In genomic region chr8:116942284-116943058, GRCm38 (mm10) we compare ENCODE assay signal across 9 mouse cellular contexts. TPM values are rescaled to one million over a fixed set of nuclear protein-coding genes. Genes with fewer than 3 reads are reported as not detected.
DNase-seq lines count a peak whose midpoint lies in the region; ATAC-seq lines count a peak whose summit lies in the region.
"Had no signal": no experiment of that assay in that cellular context is flagged by ENCODE, and none has a peak within 500 bp of the region (broad histone marks: within the 10 kb centered on the region; RNA-seq: fewer than 3 reads in every experiment).

No protein-coding gene starts in this region.

- no peak overlapping the region for H3K4me3 ChIP-seq in midbrain, embryonic 14.5 days (replicated peaks; ENCODE audit: low read depth, low read length)
- no peak overlapping the region for H3K4me3 ChIP-seq in midbrain, embryonic 11.5 days (ENCODE audit: low read depth, low read length)
- H3K4me3 ChIP-seq in stomach, embryonic 15.5 days (replicated peaks) = no peak overlapping the region

- no peaks in the 10 kb centered on the region for H3K9me3 ChIP-seq in midbrain, embryonic 14.5 days (ENCODE audit: control insufficient read depth, low read length)
- no peaks in the 10 kb centered on the region for H3K9me3 ChIP-seq in midbrain, embryonic 11.5 days (ENCODE audit: control insufficient read depth, low read length)
- no peaks in the 10 kb centered on the region for H3K9me3 ChIP-seq in stomach, embryonic 15.5 days

- H3K36me3 ChIP-seq in midbrain, embryonic 14.5 days (ENCODE audit: control insufficient read depth, insufficient read depth, low read length) = 0 out of 2 replicates have a peak, but pooled peaks cover 6% of the 10 kb centered on the region
- peaks cover under 1% of the 10 kb centered on the region; the same call in 1 of the 2 replicates for H3K36me3 ChIP-seq in midbrain, embryonic 11.5 days (ENCODE audit: control insufficient read depth, insufficient read depth, low read length)
- 0 out of 2 replicates have a peak, but pooled peaks cover 3% of the 10 kb centered on the region for H3K36me3 ChIP-seq in stomach, embryonic 15.5 days

- H3K9ac ChIP-seq in midbrain, embryonic 14.5 days (replicated peaks; ENCODE audit: low read length) = no peak overlapping the region
- H3K9ac ChIP-seq in midbrain, embryonic 11.5 days (ENCODE audit: low read length) = no peak overlapping the region
- no peak overlapping the region for H3K9ac ChIP-seq in stomach, embryonic 15.5 days

- ATAC-seq in midbrain, embryonic 14.5 days (ENCODE audit: low FRiP score, low TSS enrichment) = no peak
- no peak for ATAC-seq in midbrain, embryonic 11.5 days (ENCODE audit: low FRiP score)
- no peak for ATAC-seq in stomach, embryonic 15.5 days (ENCODE audit: insufficient read depth, low FRiP score, low read depth)

- peak; percentile 27 for DNase-seq in cerebellum, adult 9-10 months
- DNase-seq in cerebellum, adult 8-10 months = no peak
- peak; percentile 5 for DNase-seq in midbrain, embryonic 14.5 days
- no peak for DNase-seq in midbrain, embryonic 11.5 days (ENCODE audit: low spot score, missing footprints)
- DNase-seq in liver = peak; percentile 19
- no peak for DNase-seq in cerebellum, adult 11 months
- no peak for DNase-seq in adrenal gland, postnatal 25 days

- H3K27ac ChIP-seq in midbrain, embryonic 14.5 days (replicated peaks; ENCODE audit: low read depth, low read length) = no peak overlapping the region
- no peak overlapping the region for H3K27ac ChIP-seq in midbrain, embryonic 11.5 days (ENCODE audit: low read depth, low read length)
- H3K27ac ChIP-seq in stomach, embryonic 15.5 days = no peak overlapping the region

- no peaks in the 10 kb centered on the region for H3K27me3 ChIP-seq in midbrain, embryonic 14.5 days (ENCODE audit: control insufficient read depth, insufficient read depth, low read length)
- H3K27me3 ChIP-seq in midbrain, embryonic 11.5 days (ENCODE audit: control insufficient read depth, insufficient read depth, low read length) = no peaks in the 10 kb centered on the region
- H3K27me3 ChIP-seq in stomach, embryonic 15.5 days (replicated peaks) = no peaks in the 10 kb centered on the region

- H3K4me2 ChIP-seq in midbrain, embryonic 14.5 days (ENCODE audit: low read length) = peak overlapping the region; percentile 32; the same call in 1 of the 2 replicates
- no peak overlapping the region for H3K4me2 ChIP-seq in midbrain, embryonic 11.5 days
- H3K4me2 ChIP-seq in stomach, embryonic 15.5 days = peak overlapping the region; percentile 94; the same call in 1 of the 2 replicates

- peaks cover 15% of the 10 kb centered on the region for H3K4me1 ChIP-seq in midbrain, embryonic 14.5 days (ENCODE audit: control insufficient read depth, insufficient read depth, low read length)
- H3K4me1 ChIP-seq in midbrain, embryonic 11.5 days (ENCODE audit: control insufficient read depth, insufficient read depth, low read length) = peaks cover 9% of the 10 kb centered on the region; the same call in 1 of the 2 replicates
- H3K4me1 ChIP-seq in stomach, embryonic 15.5 days = peaks cover 17% of the 10 kb centered on the region

- 79% methylated on average over 12 of the region's 12 CpGs for WGBS in midbrain, embryonic 14.5 days
- 80% methylated on average over 12 of the region's 12 CpGs for WGBS in midbrain, embryonic 11.5 days
- 70% methylated on average over 12 of the region's 12 CpGs for whole genome bisulfite sequencing in stomach, embryonic 15.5 days

RNA-seq across cellular contexts. Expression of gene Atmin, which starts 0.7 kb away (rescaled TPM):
- polyA plus RNA-seq in midbrain, embryonic 14.5 days (2014; fragmentation: Nextera tagmentation; extraction: Ambion mirVana) = 21.2 and 26.3 TPM in 2 replicates
- polyA plus RNA-seq in midbrain, embryonic 11.5 days (2014; fragmentation: Nextera tagmentation; extraction: Ambion mirVana) = 16.8 and 17.5 TPM in 2 replicates
- polyA plus RNA-seq in stomach, embryonic 15.5 days (2015; fragmentation: Nextera tagmentation; extraction: Ambion mirVana) = 8.9 and 10.0 TPM in 2 replicates
- total RNA-seq in adrenal gland, postnatal 25 days (2021) = 20.6 and 23.8 TPM in 2 replicates

RNA-seq across cellular contexts. Expression of gene Cenpn, which starts 20.9 kb away (rescaled TPM):
- polyA plus RNA-seq in midbrain, embryonic 14.5 days (2014; fragmentation: Nextera tagmentation; extraction: Ambion mirVana) = 7.0 and 11.8 TPM in 2 replicates
- polyA plus RNA-seq in midbrain, embryonic 11.5 days (2014; fragmentation: Nextera tagmentation; extraction: Ambion mirVana) = 53.0 and 54.0 TPM in 2 replicates
- polyA plus RNA-seq in stomach, embryonic 15.5 days (2015; fragmentation: Nextera tagmentation; extraction: Ambion mirVana) = 30.7 and 33.0 TPM in 2 replicates
- total RNA-seq in adrenal gland, postnatal 25 days (2021) = 7.4 and 9.6 TPM in 2 replicates

RNA-seq across cellular contexts. Expression of gene Cmc2, which starts 21.2 kb away (rescaled TPM):
- 26.2 and 30.5 TPM in 2 replicates for polyA plus RNA-seq in midbrain, embryonic 14.5 days (2014; fragmentation: Nextera tagmentation; extraction: Ambion mirVana)
- 77.6 and 79.5 TPM in 2 replicates for polyA plus RNA-seq in midbrain, embryonic 11.5 days (2014; fragmentation: Nextera tagmentation; extraction: Ambion mirVana)
- polyA plus RNA-seq in stomach, embryonic 15.5 days (2015; fragmentation: Nextera tagmentation; extraction: Ambion mirVana) = 74.4 and 75.8 TPM in 2 replicates
- 50.7 and 55.5 TPM in 2 replicates for total RNA-seq in adrenal gland, postnatal 25 days (2021)

RNA-seq across cellular contexts. Expression of gene 1700030J22Rik, which starts 36.3 kb away (rescaled TPM):
- polyA plus RNA-seq in midbrain, embryonic 14.5 days (2014; fragmentation: Nextera tagmentation; extraction: Ambion mirVana) = 5.6 and 6.3 TPM in 2 replicates
- 2.7 and 3.8 TPM in 2 replicates for polyA plus RNA-seq in midbrain, embryonic 11.5 days (2014; fragmentation: Nextera tagmentation; extraction: Ambion mirVana)
- 1.3 and 1.7 TPM in 2 replicates for polyA plus RNA-seq in stomach, embryonic 15.5 days (2015; fragmentation: Nextera tagmentation; extraction: Ambion mirVana)
- total RNA-seq in adrenal gland, postnatal 25 days (2021) = 2.2 and 3.8 TPM in 2 replicates
- polyA plus RNA-seq: activated CD4-positive, CD25-positive, alpha-beta regulatory T cell, adult 4 months had no signal

RNA-seq across cellular contexts. Expression of gene Gcsh, which starts 50.9 kb away (rescaled TPM):
- 82.2 and 87.5 TPM in 2 replicates for polyA plus RNA-seq in midbrain, embryonic 14.5 days (2014; fragmentation: Nextera tagmentation; extraction: Ambion mirVana)
- polyA plus RNA-seq in midbrain, embryonic 11.5 days (2014; fragmentation: Nextera tagmentation; extraction: Ambion mirVana) = 146 and 158 TPM in 2 replicates
- 138 and 143 TPM in 2 replicates for polyA plus RNA-seq in stomach, embryonic 15.5 days (2015; fragmentation: Nextera tagmentation; extraction: Ambion mirVana)
- total RNA-seq in adrenal gland, postnatal 25 days (2021) = 93.1 and 118 TPM in 2 replicates

Comparison
In these comparisons a context has a peak if more than half of its experiments do, and no peak if none do; other contexts are left out.
1. DNase-seq: peak in cerebellum, adult 9-10 months (single experiment), midbrain, embryonic 14.5 days (single experiment) and liver (single experiment); none in cerebellum, adult 8-10 months (single experiment), midbrain, embryonic 11.5 days (single experiment), cerebellum, adult 11 months (single experiment) and adrenal gland, postnatal 25 days (single experiment).